In the genomic region with DNA sequence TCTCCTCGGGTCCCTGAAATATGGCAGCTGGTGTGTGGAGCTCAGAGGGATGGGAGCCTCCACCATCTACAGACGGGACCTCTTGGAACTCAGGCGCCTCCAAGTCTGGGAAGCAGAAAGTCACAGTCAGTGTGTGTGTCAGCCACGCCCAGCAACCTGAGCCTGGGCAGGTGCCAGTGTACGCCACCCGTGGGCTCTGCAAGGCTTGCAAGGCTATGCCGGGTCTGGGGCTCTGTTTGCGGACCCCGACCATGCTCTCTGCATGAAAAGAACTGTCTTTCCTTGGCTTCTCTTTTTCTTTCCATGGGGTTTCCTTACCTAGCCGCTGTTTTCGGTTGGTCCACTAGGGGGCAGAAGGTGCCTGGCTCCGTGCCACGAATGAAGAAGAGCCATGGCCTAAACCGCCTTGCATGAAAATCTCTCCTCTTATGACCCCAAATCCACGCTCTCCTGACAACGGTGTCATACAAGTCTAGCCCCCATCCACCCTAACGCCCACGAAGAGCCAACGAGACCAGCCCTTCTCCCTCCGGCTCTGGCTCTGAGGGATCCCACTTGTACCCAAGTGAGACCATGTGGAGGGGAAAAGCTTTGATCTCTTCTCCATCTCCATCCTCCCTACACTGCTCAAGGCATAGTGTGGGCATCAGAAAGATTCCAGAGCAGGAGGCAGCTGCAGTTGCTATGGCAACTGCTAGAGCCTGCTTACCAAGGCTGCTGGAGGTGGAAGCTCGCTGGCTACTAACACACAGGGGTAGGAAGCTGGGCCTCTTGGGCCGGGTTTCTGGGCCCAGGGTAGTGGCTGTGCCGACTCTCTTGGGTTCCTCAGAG, we compare ENCODE assay signal across 8 mouse cellular contexts. TPM values are rescaled to one million over a fixed set of nuclear protein-coding genes. Genes with fewer than 3 reads are reported as not detected.
DNase-seq lines count a peak whose midpoint lies in the region; ATAC-seq and TF ChIP-seq lines count a peak whose summit lies in the region.

No protein-coding gene starts in this region.

- H3K27me3 ChIP-seq in hindbrain, embryonic 10.5 days (ENCODE audit: insufficient read depth, poor library complexity, severe bottlenecking): peaks cover 30% of the 10 kb centered on the region
- peaks cover 21% of the 10 kb centered on the region for H3K27me3 ChIP-seq in midbrain, embryonic 10.5 days (ENCODE audit: low read depth, poor library complexity, severe bottlenecking)

- H3K36me3 ChIP-seq in hindbrain, embryonic 10.5 days: no peaks in the 10 kb centered on the region
- no peaks in the 10 kb centered on the region for H3K36me3 ChIP-seq in midbrain, embryonic 10.5 days

- H3K27ac ChIP-seq in bone marrow macrophage, adult 2 months (ENCODE audit: insufficient read depth, low read depth, low read length): no peak overlapping the region
- H3K27ac ChIP-seq in embryonic fibroblast, embryonic 13.5 days (ENCODE audit: insufficient read depth, low read length): no peak overlapping the region
- peak overlapping the region; percentile 42 for H3K27ac ChIP-seq in hindbrain, embryonic 10.5 days
- H3K27ac ChIP-seq in midbrain, embryonic 10.5 days (replicated peaks): peak overlapping the region; percentile 3; the same call in 1 of the 2 replicates

- peak; percentile 70; the same call in 1 of the 2 replicates for TF ChIP-seq CTCF in bone marrow macrophage, adult 2 months (IDR thresholded peaks at IDR 0.05; ENCODE audit: low read depth, low read length)
- peak; percentile 48; the same call in 1 of the 2 replicates for TF ChIP-seq CTCF in embryonic fibroblast, embryonic 13.5 days (IDR thresholded peaks at IDR 0.05; ENCODE audit: borderline replicate concordance, insufficient read depth, low read length)

- no peak for TF ChIP-seq POLR2A in bone marrow macrophage, adult 2 months (IDR thresholded peaks at IDR 0.05; ENCODE audit: borderline replicate concordance, low read depth, low read length)
- TF ChIP-seq POLR2A in embryonic fibroblast, embryonic 13.5 days (IDR thresholded peaks at IDR 0.05; ENCODE audit: low read depth, low read length): no peak

- 29% methylated on average over 23 of the region's 23 CpGs for WGBS in hindbrain, embryonic 10.5 days
- 32% methylated on average over 23 of the region's 23 CpGs for WGBS in midbrain, embryonic 10.5 days

- DNase-seq in cerebellum, adult 11 months: peak; percentile 66
- peak; percentile 76 for DNase-seq in hindbrain, embryonic 10.5 days (ENCODE audit: low spot score)
- DNase-seq in left cerebral cortex, adult 18-20 months (ENCODE audit: low spot score in 2 of 2): peak; percentile 67 to 72
- peak; percentile 75 for DNase-seq in midbrain, embryonic 10.5 days (ENCODE audit: low spot score)
- DNase-seq in right cerebral cortex, postnatal 4 days: peak; percentile 62

- no peak overlapping the region for H3K4me3 ChIP-seq in bone marrow macrophage, adult 2 months (ENCODE audit: insufficient read depth, low read length)
- H3K4me3 ChIP-seq in embryonic fibroblast, embryonic 13.5 days (ENCODE audit: insufficient read depth, low read length): no peak overlapping the region
- no peak overlapping the region for H3K4me3 ChIP-seq in hindbrain, embryonic 10.5 days
- no peak overlapping the region for H3K4me3 ChIP-seq in midbrain, embryonic 10.5 days

- no peak; the same call in 1 of the 2 replicates for ATAC-seq in cerebellum, adult (ENCODE audit: insufficient number of reproducible peaks, low FRiP score, low TSS enrichment)

- no peaks in the 10 kb centered on the region for H3K4me1 ChIP-seq in bone marrow macrophage, adult 2 months (ENCODE audit: control insufficient read depth, insufficient read depth, low read length)
- H3K4me1 ChIP-seq in embryonic fibroblast, embryonic 13.5 days (ENCODE audit: control insufficient read depth, insufficient read depth, low read length): no peaks in the 10 kb centered on the region
- peaks cover 24% of the 10 kb centered on the region for H3K4me1 ChIP-seq in hindbrain, embryonic 10.5 days (replicated peaks)
- peaks cover 31% of the 10 kb centered on the region for H3K4me1 ChIP-seq in midbrain, embryonic 10.5 days

- H3K9me3 ChIP-seq in hindbrain, embryonic 10.5 days: no peaks in the 10 kb centered on the region
- H3K9me3 ChIP-seq in midbrain, embryonic 10.5 days (replicated peaks): no peaks in the 10 kb centered on the region

RNA-seq across cellular contexts. Expression of a gene that starts 10.4 kb away (rescaled TPM):
- 0.20 TPM in 1 of 2 replicates, not detected in the other for polyA plus RNA-seq in bone marrow macrophage, adult 2 months (2012; ENCODE audit: insufficient read depth, insufficient read length, missing spikeins)
- polyA plus RNA-seq in embryonic fibroblast, embryonic 13.5 days (2011; ENCODE audit: insufficient read length, low read depth, missing spikeins): not detected in 2 replicates
- 0.07 and 0.31 TPM in 2 replicates for polyA plus RNA-seq in hindbrain, embryonic 10.5 days (2016; fragmentation: Nextera tagmentation; extraction: Ambion mirVana)
- 10 to 100 TPM in 1 of 2 experiments, 1 to 10 TPM in 1; 8.6 to 10.7 TPM for total RNA-seq in left cerebral cortex, adult 18-20 months (2021)
- polyA plus RNA-seq in midbrain, embryonic 10.5 days (2016; fragmentation: Nextera tagmentation; extraction: Ambion mirVana): 0.11 and 0.26 TPM in 2 replicates

RNA-seq across cellular contexts. Expression of a gene that starts 38.9 kb away (rescaled TPM):
- polyA plus RNA-seq in bone marrow macrophage, adult 2 months (2012; ENCODE audit: insufficient read depth, insufficient read length, missing spikeins): not detected in 2 replicates
- not detected in 2 replicates for polyA plus RNA-seq in embryonic fibroblast, embryonic 13.5 days (2011; ENCODE audit: insufficient read length, low read depth, missing spikeins)
- polyA plus RNA-seq in hindbrain, embryonic 10.5 days (2016; fragmentation: Nextera tagmentation; extraction: Ambion mirVana): 0.16 and 0.26 TPM in 2 replicates
- total RNA-seq in left cerebral cortex, adult 18-20 months (2021): not detected
- 0.22 TPM in 1 of 2 replicates, not detected in the other for polyA plus RNA-seq in midbrain, embryonic 10.5 days (2016; fragmentation: Nextera tagmentation; extraction: Ambion mirVana)

RNA-seq across cellular contexts. Expression of a gene that starts 46.5 kb away (rescaled TPM):
- 0.44 and 0.83 TPM in 2 replicates for polyA plus RNA-seq in bone marrow macrophage, adult 2 months (2012; ENCODE audit: insufficient read depth, insufficient read length, missing spikeins)
- not detected in 2 replicates for polyA plus RNA-seq in embryonic fibroblast, embryonic 13.5 days (2011; ENCODE audit: insufficient read length, low read depth, missing spikeins)
- polyA plus RNA-seq in hindbrain, embryonic 10.5 days (2016; fragmentation: Nextera tagmentation; extraction: Ambion mirVana): not detected in 2 replicates
- under 1 TPM; 0.53 to 0.54 TPM for total RNA-seq in left cerebral cortex, adult 18-20 months (2021)
- polyA plus RNA-seq in midbrain, embryonic 10.5 days (2016; fragmentation: Nextera tagmentation; extraction: Ambion mirVana): not detected in 2 replicates

RNA-seq across cellular contexts. Expression of a gene that starts 47.0 kb away (rescaled TPM):
- polyA plus RNA-seq in bone marrow macrophage, adult 2 months (2012; ENCODE audit: insufficient read depth, insufficient read length, missing spikeins): 50.0 and 54.0 TPM in 2 replicates
- polyA plus RNA-seq in embryonic fibroblast, embryonic 13.5 days (2011; ENCODE audit: insufficient read length, low read depth, missing spikeins): 72.2 and 77.5 TPM in 2 replicates
- polyA plus RNA-seq in hindbrain, embryonic 10.5 days (2016; fragmentation: Nextera tagmentation; extraction: Ambion mirVana): 103 and 111 TPM in 2 replicates
- total RNA-seq in left cerebral cortex, adult 18-20 months (2021): 10 to 100 TPM; 67.7 to 71.2 TPM
- polyA plus RNA-seq in midbrain, embryonic 10.5 days (2016; fragmentation: Nextera tagmentation; extraction: Ambion mirVana): 107 and 114 TPM in 2 replicates

Comparison
In these comparisons a context has a peak if more than half of its experiments do, and no peak if none do; other contexts are left out.
1. H3K27ac ChIP-seq: peak in hindbrain, embryonic 10.5 days (single experiment) and midbrain, embryonic 10.5 days (single experiment); none in bone marrow macrophage, adult 2 months (single experiment) and embryonic fibroblast, embryonic 13.5 days (single experiment).
2. Peak in every context shown above with its lines, with median percentiles within 50 percentile points of each other: DNase-seq.